Mouse (Mus musculus): ENCODE measurements around the gene Jmjd8.

DNA sequence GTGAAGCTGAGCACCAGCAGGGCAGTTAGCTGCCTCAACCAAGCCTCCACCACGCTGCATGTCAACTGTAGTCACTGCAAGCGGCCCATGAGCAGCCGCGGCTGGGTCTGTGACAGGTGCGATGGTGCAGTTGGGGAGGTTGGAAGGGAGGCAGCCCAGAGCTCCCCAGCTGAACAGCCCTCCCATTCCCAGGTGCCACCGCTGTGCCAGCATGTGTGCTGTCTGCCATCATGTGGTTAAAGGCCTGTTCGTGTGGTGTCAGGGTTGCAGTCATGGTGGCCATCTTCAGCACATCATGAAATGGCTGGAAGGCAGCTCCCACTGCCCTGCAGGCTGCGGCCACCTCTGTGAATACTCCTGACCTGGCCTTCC lies 458 bp upstream of the Jmjd8 start:
- no peak for TF ChIP-seq CTCF (IDR thresholded peaks at IDR 0.05)
- no peak for TF ChIP-seq POLR2A (IDR thresholded peaks at IDR 0.05; ENCODE audit: insufficient read depth, low read depth, low read length)

All from heart, adult 2 months (tissue).